Mouse (Mus musculus) WW6 (cell line): ENCODE results near the gene Prm3.

Source experiments
- DNase-seq: peaks from one replicate; pipeline ENCODE4 v3.0.0-alpha.2; 2013; ENCODE audit warnings: low read depth, low spot score

Prm3 gene

GRCm38 (mm10) chr16:10796034-10796433, 5.3 kb upstream of the Prm3 start, which contains the start of gene Prm2:
Gene Prm2, minus strand, starts transcription at chr16:10796134.
- DNase-seq, result no peak

GRCm38 (mm10) chr16:10788866-10789265, 1.8 kb downstream of the Prm3 start:
- DNase-seq, result no peak

GRCm38 (mm10) chr16:10788271-10788670, 2.4 kb downstream of the Prm3 start, which contains the start of gene Tnp2:
Gene Tnp2, minus strand, starts transcription at chr16:10788660.
- no peak for DNase-seq

- DNase-seq, result no peak
Observed at GRCm38 (mm10) chr16:10787548-10788058, 3.1 kb downstream of the Prm3 start.

- DNase-seq, result no peak
Observed at GRCm38 (mm10) chr16:10786782-10787547, 3.7 kb downstream of the Prm3 start.

GRCm38 (mm10) chr16:10786288-10786687, 4.4 kb downstream of the Prm3 start:
- DNase-seq, result peak; percentile 65

- peak; percentile 75 for DNase-seq
Observed at GRCm38 (mm10) chr16:10785371-10786231, 5.1 kb downstream of the Prm3 start, which contains the start of gene Socs1. Gene Socs1, minus strand, starts transcription at chr16:10785536.

- peak; percentile 69 for DNase-seq
Observed at GRCm38 (mm10) chr16:10784793-10785370, 5.8 kb downstream of the Prm3 start.

GRCm38 (mm10) chr16:10783883-10784792, 6.6 kb downstream of the Prm3 start:
- DNase-seq, result no peak

- no peak for DNase-seq
Observed at GRCm38 (mm10) chr16:10783451-10783850, 7.3 kb downstream of the Prm3 start.

GRCm38 (mm10) chr16:10783152-10783434, 7.6 kb downstream of the Prm3 start:
- DNase-seq, result no peak

GRCm38 (mm10) chr16:10782377-10783151, 8.2 kb downstream of the Prm3 start:
- DNase-seq, result no peak

GRCm38 (mm10) chr16:10781862-10782371, 8.8 kb downstream of the Prm3 start:
- DNase-seq, result no peak

- DNase-seq, result no peak
Observed at GRCm38 (mm10) chr16:10780631-10781120, 10.0 kb downstream of the Prm3 start.

- no peak for DNase-seq
Observed at GRCm38 (mm10) chr16:10777579-10778160, 13.0 kb downstream of the Prm3 start.

GRCm38 (mm10) chr16:10776322-10776721, 14.4 kb downstream of the Prm3 start:
- no peak for DNase-seq

- no peak for DNase-seq
Observed at GRCm38 (mm10) chr16:10774726-10775125, 16.0 kb downstream of the Prm3 start.

GRCm38 (mm10) chr16:10773543-10773942, 17.2 kb downstream of the Prm3 start:
- no peak for DNase-seq

GRCm38 (mm10) chr16:10771769-10772510, 18.8 kb downstream of the Prm3 start:
- no peak for DNase-seq
